Mouse (Mus musculus) heart, adult 2 months (tissue): ENCODE measurements at regions not wholly inside any gene's neighbourhood (a gene's known extent, or its start where the extent isn't known, plus 50 kb on each side); places are given as distances from the start of the nearest gene placed in this dataset.

Experiments
- DNase-seq, 2 experiments: peaks; one replicate each; pipeline ENCODE4 v3.0.0; 2021
- H3K27ac ChIP-seq: fragments of 200-600 bp; 2 replicates; pipeline ENCODE4 v1.8.1; 2022
- H3K27me3 ChIP-seq: fragments of 200-500 bp; 2 replicates; pipeline ENCODE4 v1.6.1; 2012; ENCODE audit warnings: mild to moderate bottlenecking, low read length, inconsistent platforms, mixed read lengths; ENCODE audit not compliant: control insufficient read depth, insufficient read depth
- H3K36me3 ChIP-seq: fragments of 200-500 bp; 2 replicates; pipeline ENCODE4 v1.6.1; 2012; ENCODE audit warnings: low read length, inconsistent platforms; ENCODE audit not compliant: control insufficient read depth, insufficient read depth
- H3K4me1 ChIP-seq: fragments of 200-500 bp; 2 replicates; pipeline ENCODE4 v1.6.1; 2011; ENCODE audit warnings: low read length; ENCODE audit not compliant: control insufficient read depth, insufficient read depth
- H3K4me3 ChIP-seq: fragments of 200-600 bp; 2 replicates; pipeline ENCODE4 v1.8.1; 2022
- H3K79me2 ChIP-seq: fragments of 200-500 bp; replicated peaks from 2 replicates; pipeline ENCODE4 v1.6.1; 2012; ENCODE audit warnings: mild to moderate bottlenecking, inconsistent platforms, low read length, moderate library complexity, mixed read lengths; ENCODE audit not compliant: control insufficient read depth, insufficient read depth
- H3K9ac ChIP-seq: fragments of 200-500 bp; 2 replicates; pipeline ENCODE4 v1.6.1; 2012; ENCODE audit warnings: low read depth, mild to moderate bottlenecking, control low read depth, inconsistent platforms, low read length, mixed read lengths
- CTCF ChIP-seq: fragments of 200-600 bp; IDR thresholded peaks from 2 replicates; pipeline ENCODE4 v1.8.1; 2022; ENCODE audit warnings: antibody characterized with exemption, mild to moderate bottlenecking, moderate library complexity
- EP300 ChIP-seq: fragments of 200-500 bp; IDR thresholded peaks from 2 replicates; pipeline ENCODE4 v1.6.1; 2011; ENCODE audit warnings: low read depth, low read length, control low read depth; ENCODE audit not compliant: insufficient read depth
- POLR2A ChIP-seq: fragments of 200-500 bp; IDR thresholded peaks from 2 replicates; pipeline ENCODE4 v1.6.1; 2011; ENCODE audit warnings: mild to moderate bottlenecking, low read depth, low read length, control low read depth; ENCODE audit not compliant: insufficient read depth
- WGBS: fragments of 180-500 bp; shearing (Covaris S2); methylation state at CpG from one replicate; pipeline ENCODE4 v1.1.7; 2018; 5-methylcytosine and 5-hydroxymethylcytosine counted together
- intact Hi-C: fragments of 180-260 bp; cut with DNase I; formaldehyde crosslinking; loops from one replicate; pipeline ENCODE4 v1.15.1; 2025

GRCm38 (mm10) chr9:112447515-112447914 lies 211.8 kb upstream of the Arpp21 start:
- H3K4me1 ChIP-seq = no peaks in the 10 kb centered on the region
- H3K4me3 ChIP-seq = no peak overlapping the region
- H3K27me3 ChIP-seq = no peaks in the 10 kb centered on the region
- no peak overlapping the region for H3K9ac ChIP-seq
- 10% methylated on average over 2 of the region's 2 CpGs for WGBS
- intact Hi-C loops = no loop called here
- no peaks in the 10 kb centered on the region for H3K36me3 ChIP-seq
- H3K79me2 ChIP-seq = no peaks in the 10 kb centered on the region
- no peak overlapping the region for H3K27ac ChIP-seq
- TF ChIP-seq POLR2A (no peak), EP300 (no peak), CTCF (no peak)
- DNase-seq = no peak

DNA sequence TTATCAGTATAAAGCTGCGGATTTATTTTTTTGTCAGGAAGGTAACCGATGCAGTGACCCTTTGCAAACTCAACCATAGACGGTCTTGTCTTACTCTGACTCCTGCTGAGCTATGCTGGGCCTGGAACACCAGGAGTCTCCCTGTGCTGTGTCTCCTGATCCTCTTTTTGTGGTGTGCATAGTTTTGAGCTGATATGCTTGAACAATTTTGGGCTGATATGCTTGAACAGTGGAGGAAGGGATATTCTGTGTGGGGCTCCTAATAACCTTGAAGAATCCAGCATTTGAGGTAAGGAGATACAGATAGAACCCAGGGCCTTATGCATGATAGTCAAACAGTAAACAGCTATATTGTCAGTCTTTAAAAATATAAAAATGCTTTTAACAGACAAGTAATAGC lies 211.2 kb upstream of the Arpp21 start:
- Histone ChIP-seq H3K36me3 (no peaks in the 10 kb centered on the region), H3K27me3 (no peaks in the 10 kb centered on the region), H3K4me3 (no peak overlapping the region), H3K79me2 (no peaks in the 10 kb centered on the region), H3K9ac (no peak overlapping the region), H3K27ac (no peak overlapping the region), H3K4me1 (no peaks in the 10 kb centered on the region)
- TF ChIP-seq POLR2A (no peak), EP300 (no peak), CTCF (no peak)
- no peak for DNase-seq
- WGBS = 69% methylated on average over 3 of the region's 3 CpGs
- intact Hi-C loops = no loop called here

DNA sequence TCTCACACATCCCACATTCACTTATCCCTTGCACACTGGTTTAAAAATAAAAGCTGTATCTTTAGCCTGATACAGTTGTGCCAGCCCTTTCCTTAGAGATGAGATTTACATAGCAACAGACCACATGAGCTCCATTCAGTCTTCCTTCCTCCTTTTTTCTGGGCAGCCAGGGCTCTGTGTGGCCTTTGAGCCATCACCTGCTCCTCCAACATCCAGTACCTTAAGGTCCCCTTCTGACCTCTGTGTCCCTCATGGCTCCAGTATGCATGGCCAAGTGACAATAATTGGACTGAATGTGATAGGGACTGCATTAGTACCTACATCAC lies 210.3 kb upstream of the Arpp21 start:
- Histone ChIP-seq H3K4me3 (no peak overlapping the region), H3K27ac (no peak overlapping the region), H3K79me2 (no peaks in the 10 kb centered on the region), H3K9ac (no peak overlapping the region), H3K36me3 (no peaks in the 10 kb centered on the region), H3K27me3 (no peaks in the 10 kb centered on the region), H3K4me1 (no peaks in the 10 kb centered on the region)
- intact Hi-C loops = no loop called here
- TF ChIP-seq EP300 = no peak
- no peak for TF ChIP-seq CTCF
- no peak for TF ChIP-seq POLR2A
- DNase-seq = no peak

DNA sequence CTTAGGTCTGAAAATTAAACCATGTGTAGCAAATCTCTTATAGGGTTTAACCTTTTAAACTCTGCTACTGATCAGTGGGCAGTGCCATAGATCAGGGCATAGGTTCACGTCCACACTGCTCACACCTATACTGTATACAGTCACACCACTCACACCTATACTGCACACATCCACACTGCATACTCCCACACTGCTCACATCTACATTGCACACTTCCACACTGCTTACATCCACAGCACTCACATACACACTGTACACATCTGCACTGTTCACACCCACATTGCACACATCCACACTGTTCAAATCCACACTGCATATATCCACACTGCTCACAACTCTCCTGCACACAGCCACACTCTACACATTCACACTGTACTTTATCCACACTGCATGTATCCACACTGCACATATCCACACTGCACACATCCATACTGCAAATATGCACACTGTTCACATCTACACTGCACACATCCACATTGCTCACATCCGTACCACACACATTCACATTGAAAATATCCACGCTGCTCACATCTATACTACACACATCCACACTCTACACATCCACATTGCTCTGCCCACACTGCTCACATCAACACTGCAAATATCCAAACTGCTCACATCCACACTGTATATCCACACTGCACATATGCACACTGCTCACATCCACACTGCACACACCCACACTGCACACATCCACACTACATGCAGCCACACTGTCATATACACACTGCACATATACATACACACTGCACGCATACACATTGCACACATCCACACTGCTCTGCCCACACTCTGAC lies 209.7 kb upstream of the Arpp21 start:
- H3K4me3 ChIP-seq = no peak overlapping the region
- WGBS = 90% methylated on average over 4 of the region's 4 CpGs
- no peaks in the 10 kb centered on the region for H3K36me3 ChIP-seq
- no peak for DNase-seq
- no peaks in the 10 kb centered on the region for H3K4me1 ChIP-seq
- H3K27me3 ChIP-seq = no peaks in the 10 kb centered on the region
- no peaks in the 10 kb centered on the region for H3K79me2 ChIP-seq
- TF ChIP-seq EP300 (no peak), POLR2A (no peak), CTCF (no peak)
- no peak overlapping the region for H3K27ac ChIP-seq
- no peak overlapping the region for H3K9ac ChIP-seq
- intact Hi-C loops = no loop called here

DNA sequence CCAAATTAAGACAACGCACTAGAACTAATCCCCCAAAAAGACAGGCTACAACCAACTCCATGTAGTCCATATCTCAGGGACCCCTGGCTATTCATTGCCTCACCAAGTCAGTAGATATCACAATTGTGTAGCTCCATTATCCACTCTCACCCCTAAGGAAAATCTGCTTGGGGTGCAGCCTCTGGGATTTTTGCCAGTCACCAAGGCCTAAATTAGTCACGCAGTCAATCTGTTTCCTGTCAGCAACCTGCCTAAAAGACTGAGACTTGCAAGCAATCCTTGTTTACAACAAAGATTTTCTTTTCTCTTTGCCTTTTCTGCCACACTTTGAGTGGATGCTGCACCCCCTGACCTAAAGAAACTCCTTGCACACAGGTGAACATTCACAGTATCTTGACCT lies 208.5 kb upstream of the Arpp21 start:
- H3K36me3 ChIP-seq = no peaks in the 10 kb centered on the region
- no peaks in the 10 kb centered on the region for H3K79me2 ChIP-seq
- no peak for DNase-seq
- H3K9ac ChIP-seq = no peak overlapping the region
- intact Hi-C loops = no loop called here
- H3K27me3 ChIP-seq = no peaks in the 10 kb centered on the region
- 59% methylated on average over 2 of the region's 2 CpGs for WGBS
- TF ChIP-seq CTCF (no peak), EP300 (no peak)
- no peak overlapping the region for H3K4me3 ChIP-seq
- H3K27ac ChIP-seq = no peak overlapping the region
- H3K4me1 ChIP-seq = no peaks in the 10 kb centered on the region

DNA sequence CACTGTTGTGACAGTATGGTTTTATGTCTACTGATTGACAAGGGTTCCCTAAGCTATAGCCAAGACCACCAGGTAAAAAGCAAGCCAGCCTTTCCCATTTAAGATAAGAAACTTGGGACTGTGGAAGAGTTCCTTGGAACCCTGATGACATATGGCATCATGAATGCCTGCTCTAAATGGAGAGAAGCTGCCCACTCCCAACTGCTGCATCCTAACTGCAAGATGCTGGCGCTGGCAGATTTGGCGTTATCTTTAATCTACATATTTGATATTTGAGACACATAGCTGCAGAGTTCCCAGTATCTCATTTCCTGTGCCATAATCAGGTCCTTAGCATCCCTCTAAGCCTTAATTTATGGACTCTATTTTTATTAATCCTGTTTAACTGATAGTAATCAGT lies 200.4 kb upstream of the Arpp21 start:
- intact Hi-C loops = no loop called here
- WGBS = 78% methylated on average over 2 of the region's 2 CpGs

More for the DNA sequence above, 200.4 kb upstream of the Arpp21 start:
- Histone ChIP-seq H3K36me3 (no peaks in the 10 kb centered on the region), H3K27ac (no peak overlapping the region), H3K27me3 (no peaks in the 10 kb centered on the region), H3K79me2 (no peaks in the 10 kb centered on the region), H3K4me3 (no peak overlapping the region), H3K4me1 (no peaks in the 10 kb centered on the region), H3K9ac (no peak overlapping the region)
- TF ChIP-seq POLR2A (no peak), CTCF (no peak), EP300 (no peak)
- DNase-seq = no peak
